ENCODE assay signal across 9 mouse cellular contexts in genomic region chr4:102572591-102572990, GRCm38 (mm10).
DNase-seq lines count a peak whose midpoint lies in the region; ATAC-seq and TF ChIP-seq lines count a peak whose summit lies in the region.
"Had no signal": no experiment of that assay in that cellular context is flagged by ENCODE, and none has a peak within 500 bp of the region (broad histone marks: within the 10 kb centered on the region; RNA-seq: fewer than 3 reads in every experiment).

No protein-coding gene starts in this region.

- 0 out of 2 replicates have a peak overlapping the region, but pooled peaks have one; percentile 56 for H3K27ac ChIP-seq in heart, embryonic 10.5 days
- H3K27ac ChIP-seq in neural tube, embryonic 13.5 days (replicated peaks) = no peak overlapping the region
- H3K27ac ChIP-seq in hindbrain, postnatal 0 days = no peak overlapping the region
- no peak overlapping the region for H3K27ac ChIP-seq in neural tube, embryonic 15.5 days (replicated peaks)

- no peaks in the 10 kb centered on the region for H3K36me3 ChIP-seq in heart, embryonic 10.5 days
- no peaks in the 10 kb centered on the region for H3K36me3 ChIP-seq in neural tube, embryonic 13.5 days
- H3K36me3 ChIP-seq in hindbrain, postnatal 0 days (ENCODE audit: insufficient read depth, low read length) = no peaks in the 10 kb centered on the region
- H3K36me3 ChIP-seq in neural tube, embryonic 15.5 days = no peaks in the 10 kb centered on the region
- H3K36me3 ChIP-seq: G1E had no signal

- DNase-seq in heart, embryonic 10.5 days (ENCODE audit: low spot score) = no peak
- no peak for DNase-seq in heart, postnatal 25 days (ENCODE audit: low spot score)
- no peak for DNase-seq in neural tube, embryonic 10.5 days (ENCODE audit: extremely low spot score, low spot score)
- no peak for DNase-seq in hindbrain, postnatal 0 days (ENCODE audit: low spot score)
- DNase-seq in right cerebral cortex, postnatal 25 days = no peak
- no peak for DNase-seq in c-Kit-positive CD71-positive TER-119-positive erythroid progenitor cells, embryonic 14.5 days (ENCODE audit: low spot score)

- no peak for TF ChIP-seq CTCF in hindbrain, postnatal 0 days (IDR thresholded peaks at IDR 0.05; ENCODE audit: low read depth)

- no peaks in the 10 kb centered on the region for H3K9me3 ChIP-seq in heart, embryonic 10.5 days
- H3K9me3 ChIP-seq in neural tube, embryonic 13.5 days = no peaks in the 10 kb centered on the region
- H3K9me3 ChIP-seq in hindbrain, postnatal 0 days (ENCODE audit: low read length) = no peaks in the 10 kb centered on the region
- no peaks in the 10 kb centered on the region for H3K9me3 ChIP-seq in neural tube, embryonic 15.5 days (replicated peaks)

- peak overlapping the region; percentile 67 for H3K4me3 ChIP-seq in heart, embryonic 10.5 days
- no peak overlapping the region for H3K4me3 ChIP-seq in neural tube, embryonic 13.5 days
- H3K4me3 ChIP-seq in hindbrain, postnatal 0 days (ENCODE audit: low read length) = no peak overlapping the region
- no peak overlapping the region for H3K4me3 ChIP-seq in neural tube, embryonic 15.5 days (replicated peaks)

- H3K4me2 ChIP-seq in neural tube, embryonic 13.5 days = peak overlapping the region; percentile 85
- peak overlapping the region; percentile 77; the same call in 1 of the 2 replicates for H3K4me2 ChIP-seq in hindbrain, postnatal 0 days (ENCODE audit: low read depth, low read length)
- peak overlapping the region; percentile 31 for H3K4me2 ChIP-seq in neural tube, embryonic 15.5 days

- H3K4me1 ChIP-seq in heart, embryonic 10.5 days = peaks cover 40% of the 10 kb centered on the region
- peaks cover 30% of the 10 kb centered on the region for H3K4me1 ChIP-seq in neural tube, embryonic 13.5 days (replicated peaks)
- no peaks in the 10 kb centered on the region; the same call in 1 of the 2 replicates for H3K4me1 ChIP-seq in hindbrain, postnatal 0 days (ENCODE audit: insufficient read depth, low read length)
- H3K4me1 ChIP-seq in neural tube, embryonic 15.5 days = peaks cover 31% of the 10 kb centered on the region

- no peaks in the 10 kb centered on the region for H3K27me3 ChIP-seq in heart, embryonic 10.5 days (ENCODE audit: insufficient read depth, poor library complexity, severe bottlenecking)
- H3K27me3 ChIP-seq in neural tube, embryonic 13.5 days = peaks cover 3% of the 10 kb centered on the region; the same call in 1 of the 2 replicates
- H3K27me3 ChIP-seq in hindbrain, postnatal 0 days (ENCODE audit: insufficient read depth, low read length) = no peaks in the 10 kb centered on the region
- H3K27me3 ChIP-seq in neural tube, embryonic 15.5 days (replicated peaks) = 0 out of 2 replicates have a peak, but pooled peaks cover 4% of the 10 kb centered on the region

- no peak overlapping the region for H3K9ac ChIP-seq in neural tube, embryonic 13.5 days
- no peak overlapping the region for H3K9ac ChIP-seq in hindbrain, postnatal 0 days (replicated peaks; ENCODE audit: low read length)
- H3K9ac ChIP-seq in neural tube, embryonic 15.5 days (replicated peaks) = no peak overlapping the region

- intact Hi-C loops in heart, postnatal 25 days (cut with DNase I) = no loop called here

- ATAC-seq in neural tube, embryonic 13.5 days (ENCODE audit: low read depth) = no peak
- ATAC-seq in hindbrain, postnatal 0 days = no peak
- ATAC-seq in neural tube, embryonic 15.5 days (ENCODE audit: low FRiP score) = no peak

- WGBS in heart, embryonic 10.5 days = 73% methylated on average over 3 of the region's 3 CpGs
- 75% methylated on average over 3 of the region's 3 CpGs for WGBS in neural tube, embryonic 13.5 days
- WGBS in hindbrain, postnatal 0 days = 77% methylated on average over 3 of the region's 3 CpGs
- WGBS in neural tube, embryonic 15.5 days = 79% methylated on average over 3 of the region's 3 CpGs

Comparison
In these comparisons a context has a peak if more than half of its experiments do, and no peak if none do; other contexts are left out.
1. H3K4me2 ChIP-seq: peak in every context shown above with its lines; median percentile 85 in neural tube, embryonic 13.5 days; 77 in hindbrain, postnatal 0 days; 31 in neural tube, embryonic 15.5 days.